ENCODE assay signal across 27 mouse cellular contexts in the genomic region with DNA sequence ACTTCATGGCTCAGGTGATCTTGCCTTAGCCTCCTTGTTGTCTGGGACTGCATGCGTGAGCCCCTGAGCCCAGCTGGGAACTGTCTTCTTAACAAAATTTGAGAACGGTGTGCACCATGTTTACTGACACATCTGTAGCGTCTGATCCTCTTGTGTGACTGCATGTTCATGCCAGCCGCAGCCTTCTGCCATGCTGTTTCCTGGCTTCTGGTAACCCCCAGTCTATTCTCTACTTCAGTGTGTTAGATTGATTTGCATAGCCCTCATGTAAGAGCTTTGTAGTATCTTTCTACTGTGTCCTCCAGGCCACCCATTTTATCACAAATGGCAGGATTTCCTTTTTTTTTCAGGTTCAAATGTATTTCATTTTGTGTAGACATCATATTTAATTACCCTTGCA.
"Had no signal": no experiment of that assay in that cellular context is flagged by ENCODE, and none has a peak within 500 bp of the region (broad histone marks: within the 10 kb centered on the region; RNA-seq: fewer than 3 reads in every experiment).

No protein-coding gene starts in this region.

- H3K9ac ChIP-seq: embryonic facial prominence, embryonic 12.5 days; embryonic facial prominence, embryonic 13.5 days; embryonic facial prominence, embryonic 15.5 days; forebrain, embryonic 12.5 days; forebrain, embryonic 13.5 days; forebrain, embryonic 15.5 days; forebrain, postnatal 0 days had no signal

- H3K27me3 ChIP-seq: embryonic facial prominence, embryonic 12.5 days; embryonic facial prominence, embryonic 13.5 days; embryonic facial prominence, embryonic 15.5 days; forebrain, embryonic 12.5 days; forebrain, embryonic 13.5 days; forebrain, embryonic 15.5 days had no signal

- H3K9me3 ChIP-seq: embryonic facial prominence, embryonic 10.5 days; embryonic facial prominence, embryonic 12.5 days; embryonic facial prominence, embryonic 13.5 days; embryonic facial prominence, embryonic 15.5 days; forebrain, embryonic 12.5 days; forebrain, embryonic 15.5 days; heart, embryonic 10.5 days had no signal

- H3K4me1 ChIP-seq: embryonic facial prominence, embryonic 10.5 days; embryonic facial prominence, embryonic 12.5 days; embryonic facial prominence, embryonic 13.5 days; embryonic facial prominence, embryonic 15.5 days; forebrain, embryonic 10.5 days; forebrain, embryonic 12.5 days; forebrain, embryonic 13.5 days; forebrain, embryonic 15.5 days; heart, embryonic 10.5 days had no signal

- H3K4me2 ChIP-seq: embryonic facial prominence, embryonic 12.5 days; embryonic facial prominence, embryonic 13.5 days; embryonic facial prominence, embryonic 15.5 days; forebrain, embryonic 12.5 days; forebrain, embryonic 13.5 days; forebrain, embryonic 15.5 days had no signal

- ATAC-seq: forebrain, embryonic 13.5 days; forebrain, embryonic 14.5 days; forebrain, embryonic 15.5 days; forebrain, embryonic 16.5 days; forebrain, postnatal 0 days had no signal

- H3K4me3 ChIP-seq: embryonic facial prominence, embryonic 10.5 days; embryonic facial prominence, embryonic 12.5 days; embryonic facial prominence, embryonic 13.5 days; embryonic facial prominence, embryonic 15.5 days; erythroblast, embryonic 14.5 days; forebrain, embryonic 10.5 days; forebrain, embryonic 12.5 days; forebrain, embryonic 13.5 days; forebrain, embryonic 15.5 days; gastrocnemius, adult 2 months; heart, adult 2 months; heart, embryonic 10.5 days had no signal

- DNase-seq: cerebellum, adult 9-10 months; cerebellum, adult 9-11 months; cerebellum, postnatal 10 days; cerebellum, postnatal 14 days; cerebellum, postnatal 25 days; cerebellum, postnatal 36 days; embryo, embryonic 11 days; forebrain, postnatal 0 days; gastrocnemius, adult 2 months; gastrocnemius, postnatal 10 days; gastrocnemius, postnatal 14 days; gastrocnemius, postnatal 25 days; gastrocnemius, postnatal 36 days; heart, adult 18-20 months; heart, adult 2 months had no signal

- H3K27ac ChIP-seq: embryonic facial prominence, embryonic 10.5 days; embryonic facial prominence, embryonic 12.5 days; embryonic facial prominence, embryonic 13.5 days; embryonic facial prominence, embryonic 15.5 days; forebrain, embryonic 10.5 days; forebrain, embryonic 12.5 days; forebrain, embryonic 13.5 days; forebrain, embryonic 15.5 days; gastrocnemius, adult 2 months; heart, adult 2 months; heart, embryonic 10.5 days had no signal
